Mouse (Mus musculus) olfactory bulb, adult 2 months (tissue): ENCODE data around the gene Nt5c3b.

Source experiments
- CTCF ChIP-seq: fragments of 200-500 bp; IDR thresholded peaks from 2 replicates; pipeline ENCODE4 v1.5.1; 2012; ENCODE audit warnings: low read depth, mild to moderate bottlenecking, low read length, moderate library complexity; ENCODE audit not compliant: insufficient read depth
- POLR2A ChIP-seq: fragments of 200-500 bp; IDR thresholded peaks from 2 replicates; pipeline ENCODE4 v1.6.1; 2012; ENCODE audit warnings: mild to moderate bottlenecking, low read depth, low read length, moderate library complexity; ENCODE audit not compliant: insufficient read depth

DNA sequence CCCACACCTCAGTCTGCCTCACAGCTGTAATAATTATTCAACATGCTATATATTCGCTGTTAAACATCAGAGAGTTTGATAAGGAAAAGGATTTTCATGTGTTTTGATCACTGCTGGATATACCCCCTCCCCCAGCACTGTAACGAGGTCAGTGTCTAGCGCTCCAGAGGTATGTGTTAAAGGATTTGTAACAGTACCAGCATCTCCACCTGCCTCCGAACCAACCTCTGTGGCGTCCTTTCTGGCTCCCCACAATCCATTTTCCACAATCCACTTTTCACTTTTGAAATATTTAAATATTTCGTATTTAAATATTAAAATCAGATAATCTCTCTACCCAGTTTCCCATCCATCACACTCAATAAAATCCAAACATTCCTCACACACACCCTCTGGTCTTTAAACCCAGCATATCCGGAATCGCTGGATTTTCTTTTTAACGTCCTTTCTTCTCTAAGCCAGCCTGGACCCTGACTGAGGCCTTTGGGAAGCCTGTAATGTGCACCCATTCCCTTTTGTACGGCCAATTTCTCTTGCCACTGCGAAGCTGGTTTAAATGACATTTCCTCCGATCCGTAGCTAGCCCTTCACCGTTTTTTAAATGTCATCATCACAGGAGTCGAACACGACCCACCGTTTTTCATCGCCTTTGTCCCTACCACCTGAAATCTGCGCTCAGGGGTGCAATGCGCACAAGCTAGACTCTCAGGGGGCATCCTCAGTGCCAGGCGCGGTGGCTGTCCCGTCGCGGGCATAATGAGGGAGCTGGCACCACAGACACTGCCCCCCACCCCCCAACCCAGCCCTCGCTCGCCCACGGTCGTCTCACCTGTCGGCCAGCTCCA is 30.0 kb upstream of the Nt5c3b start:
- TF ChIP-seq POLR2A, result no peak
- no peak for TF ChIP-seq CTCF
